Mouse (Mus musculus) mesoderm, embryonic 11.5 days (tissue): Measurements from ENCODE around the gene Fam107b.
"Not testable (repeated sequence)": the region's sequence is repeated elsewhere in the genome, so short reads cannot be mapped to it uniquely, and the experiment has no call there.

Experiments
- DNase-seq: peaks from one replicate; pipeline ENCODE4 v3.0.0-alpha.2; 2012; ENCODE audit warnings: low read depth, low spot score

Gene Fam107b

DNA sequence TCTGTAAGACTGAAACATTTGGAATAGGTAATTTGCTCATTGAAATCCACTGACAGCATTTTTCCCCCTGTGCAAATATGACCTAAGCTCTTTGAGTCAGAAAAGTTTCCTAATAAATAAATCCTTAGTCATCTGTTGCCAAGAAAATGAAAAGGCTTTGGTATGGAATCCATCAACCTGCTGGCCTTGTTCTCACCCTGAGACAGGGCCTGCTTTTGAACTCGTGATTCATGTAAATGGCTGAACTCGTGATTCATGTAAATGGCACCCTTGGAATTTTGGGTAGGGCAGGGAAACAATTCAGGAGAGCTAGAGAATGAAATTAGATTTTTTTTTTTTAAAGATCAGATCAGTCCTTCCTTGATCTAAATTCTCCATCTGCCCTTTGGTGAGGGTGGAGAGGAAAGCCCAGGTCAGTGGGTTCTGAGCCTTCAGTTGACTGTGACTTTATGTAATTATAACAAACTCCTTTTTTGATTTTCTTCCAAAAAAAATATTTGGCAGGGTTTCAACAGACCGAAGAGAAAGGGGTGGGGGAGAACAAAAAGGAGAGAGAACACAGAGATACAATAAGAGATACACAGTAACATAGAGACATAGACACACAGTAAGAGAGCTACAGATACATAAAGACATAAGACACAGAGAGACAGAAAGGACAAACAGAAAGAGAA is 142.2 kb downstream of the Fam107b start:
- DNase-seq, result no peak

DNA sequence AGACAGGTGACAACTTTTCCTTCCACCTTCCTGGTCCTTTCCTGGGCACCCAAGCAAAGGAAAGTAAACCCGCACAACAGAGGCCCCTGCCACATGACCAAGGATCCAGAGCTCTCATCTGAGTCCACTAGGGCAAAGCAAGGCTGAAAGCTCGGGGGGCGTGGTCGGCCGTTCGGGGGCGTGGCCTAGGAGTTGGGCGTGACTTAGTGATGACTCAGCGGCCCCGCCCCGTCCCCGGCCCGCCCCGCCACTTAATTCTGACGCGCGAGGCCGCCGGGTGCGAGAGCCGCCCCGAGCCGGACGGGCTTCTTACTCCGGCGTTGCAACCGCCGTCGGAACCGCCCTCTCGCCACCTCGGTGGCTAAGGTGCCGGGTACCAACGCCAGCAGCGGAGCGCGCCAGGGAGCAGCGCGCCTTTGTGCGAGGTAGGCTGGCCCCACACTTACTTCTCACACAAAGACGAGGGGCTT is 143.0 kb downstream of the Fam107b start:
- peak; percentile 95 for DNase-seq

DNA sequence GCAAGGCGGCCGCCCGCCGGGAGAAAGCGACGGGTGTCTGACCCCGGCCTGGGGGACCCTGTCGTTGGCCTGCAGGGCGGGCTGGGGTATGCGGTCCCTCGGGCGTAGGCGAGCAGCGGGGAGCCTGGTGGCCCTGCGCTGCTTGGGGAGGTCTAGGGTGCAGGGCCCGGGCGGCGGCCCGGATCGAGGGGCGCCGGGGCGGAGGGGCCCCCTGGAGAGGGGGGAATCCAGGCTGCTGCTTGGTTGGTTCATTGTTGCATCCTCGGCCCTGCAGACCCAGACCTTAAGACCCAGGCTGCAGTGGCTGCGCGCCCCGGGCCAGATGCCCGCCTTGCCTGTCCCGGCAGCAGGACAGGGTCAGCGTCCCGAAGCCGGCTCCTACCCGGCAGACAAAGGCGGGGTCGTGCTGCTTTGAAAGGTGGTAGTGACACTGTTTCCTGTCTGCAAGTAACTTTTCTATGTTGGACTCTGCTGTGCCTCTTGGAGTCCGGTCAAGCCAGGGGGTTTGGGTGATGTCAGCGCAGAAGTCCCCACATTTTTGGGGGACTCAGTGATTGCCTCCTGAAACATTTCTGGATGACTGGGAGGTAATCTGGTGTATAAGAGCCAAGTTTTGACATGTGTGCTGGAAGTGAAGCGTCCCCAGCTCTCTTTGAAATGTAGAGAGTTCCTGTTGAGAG is 143.5 kb downstream of the Fam107b start:
- peak; percentile 60 for DNase-seq

DNA sequence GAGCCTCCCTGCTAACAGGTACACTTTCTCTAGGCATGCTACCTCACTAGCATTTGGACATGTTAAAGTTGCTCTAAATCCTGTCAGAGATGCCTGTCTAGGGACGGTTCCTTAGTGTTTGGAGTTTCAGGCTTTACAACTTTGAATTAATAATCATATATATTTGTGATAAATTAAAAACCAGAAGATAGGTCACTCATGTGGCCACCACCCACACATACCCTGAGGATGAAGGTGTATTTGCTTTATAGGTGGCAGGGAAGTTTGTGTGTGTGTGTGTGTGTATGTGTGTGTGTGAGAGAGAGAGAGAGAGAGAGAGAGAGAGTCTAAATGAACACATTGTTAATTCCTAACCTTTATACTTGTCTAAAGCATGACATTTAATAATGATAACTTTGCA is 144.2 kb downstream of the Fam107b start:
- DNase-seq, result no peak

DNA sequence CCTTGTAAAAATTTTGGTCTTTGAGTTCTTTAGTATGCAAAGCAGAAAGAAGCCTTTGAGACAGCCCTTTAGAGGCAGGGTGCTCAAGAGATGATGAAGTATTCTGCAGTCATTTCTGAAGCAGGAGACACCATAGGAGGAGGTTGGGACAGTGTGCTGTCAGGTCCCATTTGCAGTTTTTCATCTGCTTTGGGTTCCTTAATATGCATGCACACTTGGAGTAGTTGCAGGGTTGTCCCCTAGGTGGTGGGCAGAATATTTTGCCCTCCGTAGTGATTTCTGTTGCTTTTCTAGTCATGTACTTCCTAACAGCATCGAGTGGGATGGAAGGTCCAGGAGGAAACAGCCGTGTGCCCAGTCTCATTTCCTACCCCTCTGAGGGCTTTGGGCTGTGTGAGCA is 145.1 kb downstream of the Fam107b start:
- no peak for DNase-seq

DNA sequence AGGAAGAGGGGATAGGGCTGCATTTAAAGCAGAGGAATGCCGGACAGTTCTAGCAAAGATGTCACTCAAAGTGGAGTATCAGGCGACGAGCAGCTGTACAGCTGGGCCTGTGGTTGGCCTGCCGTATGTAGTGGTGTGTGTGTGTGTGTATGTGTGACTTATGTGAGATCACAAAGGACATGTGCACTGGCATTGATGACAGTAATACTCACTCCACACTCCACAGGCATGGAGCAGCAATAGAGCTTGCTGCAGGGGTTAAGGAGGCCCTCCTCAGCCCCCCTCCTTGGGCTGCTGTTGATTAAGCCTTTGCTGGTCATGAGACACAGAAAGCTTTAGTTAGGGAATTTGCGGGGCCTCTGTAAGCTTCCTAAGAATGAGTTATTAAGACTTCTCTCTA is 147.0 kb downstream of the Fam107b start:
- no peak for DNase-seq

DNA sequence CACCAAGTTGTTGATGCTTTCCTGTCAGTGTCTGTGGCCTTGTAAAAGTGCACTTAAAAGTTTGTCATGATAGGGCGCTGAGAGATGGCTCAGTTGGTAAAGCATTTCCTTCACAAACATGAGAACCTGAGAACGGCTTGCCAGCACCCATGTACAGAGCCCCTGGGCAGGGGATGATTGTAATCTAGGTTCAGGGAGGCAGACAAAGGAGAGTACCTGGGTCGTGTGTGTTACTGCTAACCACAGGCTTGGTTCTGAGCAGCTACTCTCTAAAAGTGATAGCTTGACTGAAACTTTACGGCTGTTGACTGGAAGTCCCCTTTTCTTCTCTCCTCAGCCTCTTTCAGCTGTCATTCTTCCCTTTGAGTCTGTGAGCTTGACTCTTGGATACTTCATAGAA is 147.6 kb downstream of the Fam107b start:
- no peak for DNase-seq

DNA sequence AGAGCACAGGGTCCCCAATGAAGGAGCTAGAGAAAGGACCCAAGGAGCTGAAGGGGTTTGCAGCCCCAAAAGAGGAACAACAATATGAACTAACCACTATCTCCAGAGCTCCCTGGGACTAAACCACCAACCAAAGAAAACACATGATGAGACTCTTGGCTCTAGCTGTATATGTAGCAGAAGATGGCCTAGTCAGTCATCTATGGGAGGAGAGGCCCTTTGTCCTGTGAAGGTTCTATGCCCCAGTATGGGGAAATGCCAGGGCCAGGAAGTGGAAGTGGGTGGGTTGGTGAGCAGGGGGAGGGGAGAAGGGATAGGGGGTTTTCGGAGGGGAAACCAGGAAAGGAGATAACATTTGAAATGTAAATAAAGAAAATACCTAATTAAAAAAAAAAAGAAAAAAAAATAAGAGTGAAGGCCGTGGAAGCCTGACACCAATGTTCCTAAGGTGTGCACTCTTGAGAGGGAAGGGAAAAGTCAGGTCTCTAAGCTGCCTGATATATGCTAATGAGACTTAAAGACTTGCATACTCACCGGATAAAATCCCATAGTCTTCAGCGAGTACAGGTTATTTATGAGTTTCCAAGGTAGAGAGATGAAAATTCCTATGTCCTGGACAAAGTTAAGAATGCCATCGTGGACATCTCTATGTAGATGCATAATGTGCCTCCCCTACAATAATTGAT is 149.3 kb downstream of the Fam107b start:
- not testable (repeated sequence) for DNase-seq

DNA sequence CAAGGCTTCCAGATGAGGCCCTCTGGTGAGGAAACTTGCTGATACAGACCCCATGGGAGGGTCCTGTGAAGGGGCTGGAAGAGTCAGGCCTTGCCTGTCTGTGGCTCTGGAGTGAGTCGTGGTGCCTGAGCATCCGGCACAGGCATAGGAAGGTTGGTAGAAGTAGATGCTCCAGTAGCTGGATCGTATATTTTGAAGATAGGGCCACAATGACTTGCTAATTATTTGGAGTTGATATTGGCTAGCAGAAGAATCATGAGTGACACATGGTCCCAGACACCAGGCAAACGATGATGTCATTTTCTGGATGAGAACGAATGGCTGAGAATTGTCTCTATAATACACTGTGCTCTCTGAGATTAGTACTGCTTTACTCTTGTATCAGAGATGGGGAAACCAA is 150.8 kb downstream of the Fam107b start:
- DNase-seq, result no peak

DNA sequence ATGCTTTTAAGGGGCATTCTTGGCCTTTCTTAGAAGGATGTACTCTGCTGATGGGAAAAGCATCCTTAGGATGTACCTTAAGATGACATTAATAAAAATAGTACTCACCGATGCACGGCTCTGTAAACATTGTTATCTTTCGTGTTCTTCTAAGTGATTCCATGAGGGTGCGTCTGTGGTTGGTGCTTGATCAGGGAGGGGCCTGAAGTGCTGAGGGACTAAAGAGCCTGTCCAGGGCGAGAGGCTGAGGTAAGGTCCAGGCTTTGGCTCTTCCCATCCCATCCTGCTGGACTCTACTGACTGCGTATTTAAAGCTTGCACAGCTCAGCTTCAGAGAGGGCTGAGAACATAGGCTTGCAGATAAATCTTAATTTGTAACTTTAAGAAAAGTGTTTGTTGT is 151.7 kb downstream of the Fam107b start:
- no peak for DNase-seq

DNA sequence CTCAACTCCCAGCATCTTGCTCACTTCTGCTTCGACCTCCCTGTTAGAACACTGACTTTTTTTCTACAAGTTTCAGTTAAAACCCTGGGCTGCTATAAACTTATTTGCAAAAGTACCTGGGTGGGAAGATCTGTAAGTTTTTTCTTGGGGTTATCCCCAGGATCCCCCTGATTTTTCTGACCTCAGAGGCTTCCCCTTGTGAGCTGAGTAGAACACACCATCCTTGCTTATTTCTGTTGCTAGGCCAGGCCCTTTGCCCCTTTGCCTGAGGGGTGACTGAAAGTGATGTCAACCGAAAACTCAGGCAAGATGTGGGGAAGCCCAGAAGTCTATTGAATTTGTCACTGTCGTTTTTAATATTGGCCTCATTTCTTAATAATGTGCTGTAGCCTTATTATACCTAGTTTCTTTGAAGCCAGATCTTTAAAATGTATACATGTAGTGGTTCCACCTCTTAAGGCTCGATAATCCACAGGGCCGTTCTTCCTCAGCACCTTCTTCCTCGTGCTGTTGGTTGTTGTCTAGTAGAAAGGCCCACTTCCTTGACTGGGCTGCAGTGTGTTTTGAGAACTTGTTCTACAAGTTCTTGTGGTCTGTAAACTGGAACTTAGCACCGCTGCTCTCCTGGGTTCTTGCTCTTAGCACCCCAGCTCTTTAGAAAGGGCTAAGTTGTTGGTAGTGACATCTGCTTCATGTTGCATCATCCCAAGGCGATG is 153.3 kb downstream of the Fam107b start:
- no peak for DNase-seq

DNA sequence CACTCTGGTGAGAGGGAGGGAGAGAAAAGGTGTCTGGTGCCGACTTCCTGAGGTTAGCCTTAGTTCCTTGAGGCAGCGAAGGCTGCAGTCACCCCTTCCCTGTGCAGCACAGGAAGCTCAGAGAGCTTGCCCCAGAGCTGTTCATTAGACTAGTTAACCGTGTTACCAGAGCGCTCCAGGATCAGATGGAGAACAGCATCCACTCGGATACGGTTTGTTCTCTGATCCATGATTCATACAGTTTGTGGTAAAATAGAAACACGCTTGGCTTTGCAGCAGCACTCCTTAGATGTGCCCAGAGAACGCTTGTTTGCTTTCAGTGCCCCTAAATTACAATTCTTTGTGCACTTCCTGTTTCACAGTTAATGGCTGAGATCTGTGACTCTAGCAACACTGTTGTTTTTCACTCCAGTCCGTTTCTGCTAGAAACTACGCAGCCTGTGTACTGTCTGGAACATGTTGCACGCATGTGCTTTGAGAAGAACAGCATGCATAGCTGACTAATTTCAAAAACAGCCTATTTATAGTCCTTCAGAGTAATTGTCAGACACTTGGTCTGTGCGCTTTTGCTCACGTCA is 156.3 kb downstream of the Fam107b start:
- no peak for DNase-seq

DNA sequence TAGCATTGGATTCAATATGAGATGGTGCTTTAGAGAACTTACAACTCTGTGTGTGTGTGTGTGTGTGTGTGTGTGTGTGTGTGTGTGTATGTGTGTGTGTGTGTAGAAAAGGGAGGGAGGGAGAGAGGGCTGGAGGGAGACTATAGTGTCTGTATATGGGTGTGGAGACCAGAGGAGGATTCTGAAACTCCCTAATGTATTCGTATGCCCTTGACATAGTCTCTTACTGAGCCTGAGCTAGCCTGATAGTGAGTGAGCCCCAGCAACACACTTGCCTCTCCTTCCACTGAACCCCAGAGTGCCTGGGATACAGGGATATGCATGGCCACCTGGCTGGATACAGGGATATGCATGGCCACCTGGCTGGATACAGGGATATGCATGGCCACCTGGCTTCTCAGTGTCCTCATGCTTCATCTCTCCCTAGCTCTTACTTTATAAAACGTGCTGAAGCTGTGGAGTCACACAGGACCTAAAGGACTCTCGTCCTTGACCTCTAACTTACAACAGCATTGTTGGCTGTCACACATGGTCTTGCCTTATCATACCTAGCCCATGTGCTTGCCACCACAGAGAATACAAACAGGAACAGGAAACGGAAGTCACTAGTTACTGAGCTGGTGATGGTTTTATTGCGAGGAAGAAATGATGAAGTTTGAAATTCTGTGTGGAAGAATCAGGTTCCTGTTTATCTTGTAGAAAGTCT is 157.1 kb downstream of the Fam107b start:
- no peak for DNase-seq

DNA sequence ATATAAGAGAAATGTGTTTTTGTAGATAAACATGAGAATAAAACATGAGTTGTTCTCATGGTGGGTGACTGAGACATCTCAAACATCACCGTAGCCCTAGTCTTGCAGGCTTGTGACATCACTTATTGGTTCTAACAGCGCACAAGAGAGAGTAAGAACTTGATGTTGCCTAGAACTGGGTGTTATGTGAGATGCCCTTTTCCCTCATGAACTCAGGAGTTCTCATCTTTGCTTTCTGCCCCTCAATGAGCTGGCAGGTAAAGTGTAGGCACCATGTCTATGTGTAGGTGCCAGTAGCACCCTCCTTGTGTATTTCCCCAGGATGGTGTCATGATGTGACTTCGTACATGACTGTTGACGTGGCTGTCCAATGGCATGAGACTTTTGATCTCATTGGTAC is 157.8 kb downstream of the Fam107b start:
- DNase-seq, result no peak

DNA sequence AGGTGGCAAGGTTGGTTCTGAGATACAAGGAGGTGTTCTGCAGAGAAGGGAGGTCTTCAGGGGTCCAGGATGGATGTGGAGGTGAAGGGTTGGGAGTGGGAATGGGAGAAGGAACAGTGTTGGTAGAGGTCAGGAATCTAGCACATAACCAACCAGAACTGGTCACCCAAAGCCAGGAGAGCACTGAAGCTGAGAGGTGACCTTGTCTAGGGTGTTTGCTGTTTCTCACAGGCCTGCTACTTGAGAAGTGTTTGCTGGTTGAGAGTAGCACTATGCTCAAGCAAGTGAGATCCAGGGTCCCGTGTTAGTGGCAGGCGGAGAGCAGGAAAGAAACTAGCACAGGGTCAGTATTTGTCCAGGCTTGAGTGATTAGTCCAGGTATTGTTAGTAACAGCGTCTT is 159.3 kb downstream of the Fam107b start:
- no peak for DNase-seq

DNA sequence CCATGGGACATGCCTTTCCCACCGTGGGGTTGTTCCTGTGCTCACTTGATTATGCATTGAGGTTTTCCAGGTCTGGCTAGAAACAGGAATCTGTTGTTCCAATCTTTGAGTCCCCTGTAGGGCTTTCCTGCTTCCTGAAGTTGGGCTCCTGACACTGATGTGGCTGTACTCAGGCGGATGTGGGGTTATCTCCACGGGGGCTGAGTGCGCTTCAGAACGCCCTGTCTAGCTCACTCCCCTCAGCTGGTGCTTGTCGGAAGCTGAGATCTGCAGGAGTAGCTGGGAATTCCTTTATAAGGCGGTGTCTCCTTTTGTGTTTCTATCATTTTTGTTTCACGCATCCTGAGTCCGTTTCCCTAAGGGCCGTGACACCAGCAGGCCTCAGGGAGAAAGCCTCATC is 160.5 kb downstream of the Fam107b start:
- no peak for DNase-seq

DNA sequence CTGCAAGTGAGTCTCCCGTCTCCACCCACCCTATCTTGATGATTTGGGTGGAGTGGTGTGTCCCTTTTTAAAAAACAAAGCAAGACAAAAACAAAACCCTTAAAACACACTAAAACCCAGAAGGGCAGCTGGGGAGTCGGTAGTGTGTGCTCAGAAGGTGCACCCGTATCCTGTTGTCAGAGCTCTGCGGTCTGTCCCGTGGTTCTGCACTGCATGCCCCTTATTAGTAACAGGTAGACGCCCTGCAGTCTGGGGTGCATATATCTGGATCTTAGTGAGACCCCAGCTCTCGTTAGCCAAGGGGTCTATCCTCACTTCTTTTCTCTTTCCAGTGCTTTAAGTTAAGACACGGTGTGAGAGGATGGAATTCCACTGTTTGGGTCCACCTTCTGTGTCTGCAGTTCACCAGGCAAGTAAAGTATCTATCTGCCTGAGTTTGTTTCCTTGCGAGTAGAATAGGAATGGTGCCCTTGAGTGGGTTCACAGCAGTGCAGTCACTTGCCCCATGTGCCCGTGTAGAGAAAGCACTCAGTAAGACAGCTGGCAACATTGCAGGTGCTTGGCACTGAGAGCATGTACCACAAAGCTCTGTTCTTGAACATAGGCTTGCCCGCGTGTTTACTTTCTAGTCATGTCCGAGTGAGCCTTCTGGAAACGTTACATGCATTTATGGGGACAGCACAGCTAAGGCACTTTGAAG is 161.2 kb downstream of the Fam107b start:
- DNase-seq, result no peak

DNA sequence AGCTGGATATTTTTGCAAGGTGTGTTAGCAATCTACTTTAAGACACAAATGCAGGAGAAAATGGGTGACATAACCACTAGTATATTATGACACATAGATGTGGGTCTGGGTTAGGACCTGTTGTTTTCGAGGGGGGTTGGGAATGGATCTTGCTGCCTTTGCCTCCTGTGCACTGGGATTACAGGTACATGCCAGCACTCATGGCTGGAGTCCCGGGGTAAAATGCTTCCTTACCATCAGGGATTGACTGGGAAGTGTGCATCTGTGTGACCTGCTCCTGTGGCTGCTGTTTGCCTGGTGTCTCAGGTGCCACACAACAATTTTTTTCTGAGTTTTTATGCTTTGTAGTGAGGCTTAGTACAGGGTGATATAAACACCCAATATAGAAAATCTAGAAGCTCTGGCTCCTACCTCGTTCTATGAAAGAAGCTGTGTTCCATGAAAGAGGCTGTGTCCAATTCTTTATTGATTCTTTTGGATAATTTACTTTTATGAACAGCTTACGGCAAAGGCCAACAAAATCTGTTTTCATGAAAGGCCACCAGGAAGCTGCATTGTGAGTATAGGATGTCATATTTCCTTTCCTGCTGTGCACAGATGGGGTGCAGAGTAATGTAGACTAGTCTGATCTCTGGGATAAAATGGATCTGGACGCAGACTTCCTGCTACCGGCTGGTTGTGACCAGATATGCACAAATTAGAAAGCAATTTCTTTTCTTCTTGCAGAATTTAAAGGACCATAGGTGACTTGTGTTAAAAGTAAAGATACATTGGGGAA is 167.8 kb downstream of the Fam107b start:
- DNase-seq, result no peak

DNA sequence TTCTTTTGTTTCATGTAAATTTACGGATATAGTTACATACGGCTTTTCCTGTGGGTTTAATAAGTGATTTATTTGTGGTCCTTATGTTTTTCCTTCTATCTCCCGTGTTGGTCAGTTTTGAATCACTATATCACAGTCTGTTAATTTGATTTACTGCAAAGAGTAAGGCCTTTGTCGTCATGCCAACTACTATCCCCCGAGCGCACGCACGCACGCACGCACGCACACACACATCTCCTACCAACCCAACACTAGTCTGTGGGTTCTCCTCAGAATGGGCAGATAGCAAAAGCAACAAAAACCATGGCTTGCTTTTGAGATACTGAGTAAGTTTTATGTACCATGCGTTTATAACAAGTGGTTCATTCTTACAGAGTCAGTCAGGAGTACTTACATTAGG is 168.4 kb downstream of the Fam107b start:
- no peak for DNase-seq
